ENCODE assay signal across 9 mouse cellular contexts in the genomic region with DNA sequence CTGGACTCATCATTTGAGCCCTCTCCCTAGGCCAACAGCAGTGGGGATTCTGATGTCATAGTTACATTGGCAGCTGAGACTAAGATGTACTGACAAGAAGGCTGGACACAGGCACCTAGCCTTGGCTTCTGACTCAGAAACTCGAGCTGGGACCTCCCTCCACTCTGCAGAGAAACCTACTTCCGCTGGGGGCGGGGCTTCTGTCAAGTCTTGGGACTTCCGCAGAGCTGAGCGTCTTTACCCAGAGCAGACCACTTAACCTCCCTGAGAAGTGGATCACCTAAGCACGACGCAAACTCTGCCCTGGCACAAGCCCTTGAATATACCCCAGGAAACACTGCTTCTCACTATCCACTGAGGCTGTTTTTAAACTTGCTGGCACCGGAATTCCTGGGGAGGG. TPM values are rescaled to one million over a fixed set of nuclear protein-coding genes. Genes with fewer than 3 reads are reported as not detected.
DNase-seq lines count a peak whose midpoint lies in the region; ATAC-seq and TF ChIP-seq lines count a peak whose summit lies in the region.
"Had no signal": no experiment of that assay in that cellular context is flagged by ENCODE, and none has a peak within 500 bp of the region (broad histone marks: within the 10 kb centered on the region; RNA-seq: fewer than 3 reads in every experiment).

No protein-coding gene starts in this region.

- H3K9ac ChIP-seq in CH12.LX (ENCODE audit: insufficient read depth, low read depth): no peak overlapping the region
- no peak overlapping the region for H3K9ac ChIP-seq in limb, embryonic 11.5 days (ENCODE audit: low read length)
- no peak overlapping the region for H3K9ac ChIP-seq in forebrain, postnatal 0 days
- H3K9ac ChIP-seq: embryonic facial prominence, embryonic 15.5 days; neural tube, embryonic 13.5 days had no signal

- no peak overlapping the region for H3K4me3 ChIP-seq in CH12.LX (replicated peaks in 1 of 3; ENCODE audit: low read depth in 2 of 3, low read length in 2 of 3, poor library complexity in 1 of 3)
- H3K4me3 ChIP-seq in limb, embryonic 11.5 days (ENCODE audit: low read depth, low read length): no peak overlapping the region
- H3K4me3 ChIP-seq in cerebellum, adult 2 months (replicated peaks; ENCODE audit: insufficient read depth, low read depth, low read length): no peak overlapping the region
- H3K4me3 ChIP-seq in forebrain, postnatal 0 days (ENCODE audit: low read depth, low read length): no peak overlapping the region
- H3K4me3 ChIP-seq: embryonic facial prominence, embryonic 15.5 days; neural tube, embryonic 13.5 days had no signal

- no peak overlapping the region for H3K4me2 ChIP-seq in CH12.LX (ENCODE audit: insufficient read depth, low read depth, poor library complexity, severe bottlenecking)
- no peak overlapping the region for H3K4me2 ChIP-seq in limb, embryonic 11.5 days (ENCODE audit: low read depth, severe bottlenecking)
- no peak overlapping the region for H3K4me2 ChIP-seq in forebrain, postnatal 0 days (ENCODE audit: low read depth)
- H3K4me2 ChIP-seq: embryonic facial prominence, embryonic 15.5 days; neural tube, embryonic 13.5 days had no signal

- dilution Hi-C loops in CH12.LX (cut with MboI; ENCODE audit: extremely low pct_ligation_motif_present, extremely low pct_unique_long_range_greater_than_20kb, low sequenced_read_pairs): no loop called here

- TF ChIP-seq CTCF in CH12.LX (conservative IDR thresholded peaks at IDR 0.05 in 1 of 2, IDR thresholded peaks at IDR 0.05 in 1 of 2; ENCODE audit: low read depth in 2 of 2, low read length in 2 of 2): no peak
- no peak for TF ChIP-seq CTCF in cerebellum, adult 2 months (IDR thresholded peaks at IDR 0.05; ENCODE audit: borderline replicate concordance, insufficient read depth, low read depth, low read length)
- no peak for TF ChIP-seq CTCF in forebrain, postnatal 0 days (IDR thresholded peaks at IDR 0.05; ENCODE audit: low read depth)

- H3K79me2 ChIP-seq in CH12.LX (replicated peaks; ENCODE audit: control insufficient read depth, extremely low read depth, insufficient read depth, poor library complexity, severe bottlenecking): peaks cover 12% of the 10 kb centered on the region

- H3K27ac ChIP-seq in CH12.LX (ENCODE audit: insufficient read depth, low read depth): no peak overlapping the region
- H3K27ac ChIP-seq in limb, embryonic 11.5 days (replicated peaks; ENCODE audit: low read depth, low read length): no peak overlapping the region
- no peak overlapping the region for H3K27ac ChIP-seq in cerebellum, adult 2 months (ENCODE audit: insufficient read depth, low read length)
- no peak overlapping the region for H3K27ac ChIP-seq in forebrain, postnatal 0 days (ENCODE audit: low read depth, low read length)
- H3K27ac ChIP-seq: embryonic facial prominence, embryonic 15.5 days; neural tube, embryonic 13.5 days had no signal

- WGBS in limb, embryonic 11.5 days: 17% methylated on average over 8 of the region's 8 CpGs
- WGBS in cerebellum, adult 2 months: 37% methylated on average over 8 of the region's 8 CpGs
- 32% methylated on average over 8 of the region's 8 CpGs for WGBS in forebrain, postnatal 0 days

- no peak for TF ChIP-seq EP300 in CH12.LX (IDR thresholded peaks at IDR 0.05; ENCODE audit: low read length)

- H3K4me1 ChIP-seq in CH12.LX (ENCODE audit: control insufficient read depth in 1 of 2, insufficient read depth in 2 of 2): peaks cover 23 to 74% of the 10 kb centered on the region in 2 experiments
- H3K4me1 ChIP-seq in limb, embryonic 11.5 days (ENCODE audit: control insufficient read depth, insufficient read depth, low read length): no peaks in the 10 kb centered on the region
- peaks cover 3% of the 10 kb centered on the region; the same call in 1 of the 2 replicates for H3K4me1 ChIP-seq in cerebellum, adult 2 months (ENCODE audit: control insufficient read depth, insufficient read depth, low read length)
- H3K4me1 ChIP-seq in forebrain, postnatal 0 days (ENCODE audit: insufficient read depth): no peaks in the 10 kb centered on the region
- H3K4me1 ChIP-seq: neural tube, embryonic 13.5 days had no signal

- no peaks in the 10 kb centered on the region for H3K9me3 ChIP-seq in CH12.LX (replicated peaks; ENCODE audit: low read length)
- H3K9me3 ChIP-seq in limb, embryonic 11.5 days (ENCODE audit: control insufficient read depth, low read length): no peaks in the 10 kb centered on the region
- no peaks in the 10 kb centered on the region for H3K9me3 ChIP-seq in forebrain, postnatal 0 days (ENCODE audit: low read length)
- H3K9me3 ChIP-seq: embryonic facial prominence, embryonic 15.5 days; neural tube, embryonic 13.5 days had no signal

- peaks cover 74 to 83% of the 10 kb centered on the region in 2 experiments for H3K36me3 ChIP-seq in CH12.LX (replicated peaks in 1 of 2; ENCODE audit: control insufficient read depth in 1 of 2, insufficient read depth in 1 of 2, low read length in 1 of 2)
- no peaks in the 10 kb centered on the region for H3K36me3 ChIP-seq in limb, embryonic 11.5 days (ENCODE audit: control insufficient read depth, insufficient read depth, low read length)
- H3K36me3 ChIP-seq in forebrain, postnatal 0 days (ENCODE audit: insufficient read depth): no peaks in the 10 kb centered on the region
- H3K36me3 ChIP-seq: embryonic facial prominence, embryonic 15.5 days; neural tube, embryonic 13.5 days had no signal

- no peak for ATAC-seq in limb, embryonic 11.5 days (ENCODE audit: insufficient number of reproducible peaks, low FRiP score, low TSS enrichment, low read depth)
- ATAC-seq in forebrain, postnatal 0 days: no peak

- no peak for TF ChIP-seq POLR2A in CH12.LX (IDR thresholded peaks at IDR 0.05; ENCODE audit: low read depth, low read length)
- no peak for TF ChIP-seq POLR2A in cerebellum, adult 2 months (IDR thresholded peaks at IDR 0.05; ENCODE audit: borderline replicate concordance, insufficient read depth, low read length)

- DNase-seq in CH12.LX (ENCODE audit: extremely low read depth) (peak; percentile 84), ZHBTc4 (ENCODE audit: low read depth, low spot score) (peak; percentile 83)
- peak; percentile 69 for DNase-seq in heart, adult 8-10 months (ENCODE audit: low spot score)
- DNase-seq in limb, embryonic 11.5 days (ENCODE audit: low spot score): peak; percentile 44
- peak; percentile 86 for DNase-seq in naive thymus-derived CD4-positive, alpha-beta T cell, adult 2 months (ENCODE audit: low read depth)
- DNase-seq in cerebellum, adult 2 months: no peak
- no peak for DNase-seq in forebrain, postnatal 0 days

- TF ChIP-seq RAD21 in CH12.LX (IDR thresholded peaks at IDR 0.05; ENCODE audit: low read depth, low read length): no peak

- H3K27me3 ChIP-seq in CH12.LX (replicated peaks): no peaks in the 10 kb centered on the region
- H3K27me3 ChIP-seq in limb, embryonic 11.5 days (ENCODE audit: control insufficient read depth, insufficient read depth, low read length): no peaks in the 10 kb centered on the region
- no peaks in the 10 kb centered on the region for H3K27me3 ChIP-seq in cerebellum, adult 2 months (ENCODE audit: control insufficient read depth, insufficient read depth, low read length)
- no peaks in the 10 kb centered on the region for H3K27me3 ChIP-seq in forebrain, postnatal 0 days (ENCODE audit: insufficient read depth, low read length)
- H3K27me3 ChIP-seq: neural tube, embryonic 13.5 days had no signal

- in situ Hi-C loops in CH12.LX (cut with MboI; ENCODE audit: low pct_ligation_motif_present, low pct_unique_long_range_greater_than_20kb, low sequenced_read_pairs): no loop called here

TF ChIP-seq in CH12.LX, 34 proteins besides CTCF, POLR2A, EP300 and RAD21:
- TF ChIP-seq ZNF384 (IDR thresholded peaks at IDR 0.05; ENCODE audit: low read depth, low read length) (no peak), ELF1 (IDR thresholded peaks at IDR 0.05; ENCODE audit: low read depth, low read length) (peak; percentile 66)

RNA-seq across cellular contexts. Expression of a gene that starts 16.8 kb away (rescaled TPM):
- total RNA-seq in CH12.LX (2012; rRNA removed) (99.2 and 151 TPM in 2 replicates), CH12.LX (2014; rRNA removed) (58.8 and 66.9 TPM in 2 replicates)
- 46.4 and 47.9 TPM in 2 replicates for polyA plus RNA-seq in CH12.LX (2012; ENCODE audit: insufficient read length, low read depth)
- 1 to 10 TPM; 1.1 to 2.6 (median 1.2) TPM for total RNA-seq in heart, adult 8-10 months (2022)
- polyA plus RNA-seq in limb, embryonic 11.5 days (2014; fragmentation: Nextera tagmentation; extraction: Ambion mirVana): 0.15 and 0.24 TPM in 2 replicates
- polyA plus RNA-seq in cerebellum, adult 2 months (2012; rRNA removed): 8.4 and 9.1 TPM in 2 replicates
- total RNA-seq in forebrain, postnatal 0 days (2014; rRNA removed): 0.86 and 2.2 TPM in 2 replicates
- 1.9 and 2.7 TPM in 2 replicates for polyA plus RNA-seq in forebrain, postnatal 0 days (2015; fragmentation: Nextera tagmentation; extraction: Ambion mirVana)

RNA-seq across cellular contexts. Expression of a gene that starts 30.9 kb away (rescaled TPM):
- 16.8 and 17.0 TPM in 2 replicates for total RNA-seq in CH12.LX (2012; rRNA removed)
- total RNA-seq in CH12.LX (2014; rRNA removed): 20.5 and 25.0 TPM in 2 replicates
- polyA plus RNA-seq in CH12.LX (2012; ENCODE audit: insufficient read length, low read depth): 25.4 and 27.9 TPM in 2 replicates
- 1 to 10 TPM in 2 of 4 experiments, under 1 TPM in 2; 0.66 to 1.5 (median 1.2) TPM for total RNA-seq in heart, adult 8-10 months (2022)
- polyA plus RNA-seq in limb, embryonic 11.5 days (2014; fragmentation: Nextera tagmentation; extraction: Ambion mirVana): 0.28 and 0.32 TPM in 2 replicates
- polyA plus RNA-seq in cerebellum, adult 2 months (2012; rRNA removed): 1.7 and 2.2 TPM in 2 replicates
- 1.5 and 2.5 TPM in 2 replicates for total RNA-seq in forebrain, postnatal 0 days (2014; rRNA removed)
- polyA plus RNA-seq in forebrain, postnatal 0 days (2015; fragmentation: Nextera tagmentation; extraction: Ambion mirVana): 1.5 and 2.4 TPM in 2 replicates

Comparison
In these comparisons a context has a peak if more than half of its experiments do, and no peak if none do; other contexts are left out.
1. DNase-seq: peak in CH12.LX (single experiment), ZHBTc4 (single experiment), heart, adult 8-10 months (single experiment), limb, embryonic 11.5 days (single experiment) and naive thymus-derived CD4-positive, alpha-beta T cell, adult 2 months (single experiment); none in cerebellum, adult 2 months (0 of 2) and forebrain, postnatal 0 days (single experiment).